Mouse (Mus musculus): ENCODE data around the gene Acot2. TPM values are rescaled to one million over a fixed set of nuclear protein-coding genes. Genes with fewer than 3 reads are reported as not detected.

Acot2 gene
- polyA plus RNA-seq, 1 experiment, result 9.2 TPM

DNA sequence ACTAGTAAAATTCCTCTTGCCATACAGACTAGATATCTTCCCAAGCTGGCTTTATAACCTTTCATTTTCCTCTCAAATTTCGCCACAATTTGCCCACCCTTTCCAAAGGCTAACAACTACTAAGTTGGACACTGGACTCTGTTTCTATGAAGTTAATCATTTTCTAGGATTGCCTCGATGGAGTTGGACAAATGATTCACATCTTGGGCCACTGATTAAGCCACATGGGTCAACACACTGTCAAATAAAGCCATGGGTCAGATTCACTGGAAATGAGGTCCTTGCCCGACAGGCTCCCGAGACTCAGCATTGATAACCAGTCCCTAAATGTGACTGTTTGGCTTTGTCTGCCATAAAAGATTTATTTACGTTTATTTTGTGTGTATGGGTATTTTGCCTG, 54.6 kb downstream of the Acot2 start:
- TF ChIP-seq POLR2A (IDR thresholded peaks at IDR 0.05; ENCODE audit: low read depth, low read length) (no peak), CTCF (IDR thresholded peaks at IDR 0.05; ENCODE audit: extremely low read depth, insufficient read depth, insufficient read length, insufficient replicate concordance) (no peak)
- H3K4me3 ChIP-seq (ENCODE audit: extremely low read depth, insufficient read depth, insufficient read length), result no peak overlapping the region
- 90% methylated on average over 5 of the region's 5 CpGs for WGBS
- H3K27me3 ChIP-seq (ENCODE audit: control insufficient read depth, insufficient read depth, low read length), result no peaks in the 10 kb centered on the region
- H3K27ac ChIP-seq (ENCODE audit: insufficient read depth, low read length), result no peak overlapping the region
- no peaks in the 10 kb centered on the region; the same call in 1 of the 2 replicates for H3K4me1 ChIP-seq (ENCODE audit: control insufficient read depth, insufficient read depth, insufficient read length)
- DNase-seq (ENCODE audit: low read depth in 1 of 2, low spot score in 2 of 2), result no peak
- no peaks in the 10 kb centered on the region for H3K36me3 ChIP-seq (ENCODE audit: control insufficient read depth, insufficient read depth, low read length)

Other genes starting within 250 kb of the Acot2 start
- 1.5 and 1.9 TPM in 2 replicates for gene Papln, start 224.2 kb upstream of the Acot2 start, polyA plus RNA-seq (2012; rRNA removed)
- gene Numb, start 65.9 kb upstream of the Acot2 start, polyA plus RNA-seq (2012; rRNA removed), result 24.5 and 32.8 TPM in 2 replicates
- gene Riox1, start 37.3 kb upstream of the Acot2 start, polyA plus RNA-seq (2012; rRNA removed), result 12.5 and 21.6 TPM in 2 replicates
- gene Heatr4, start 3.0 kb upstream of the Acot2 start, polyA plus RNA-seq (2012; rRNA removed), result not detected in 2 replicates
- gene Acot1, start 21.6 kb downstream of the Acot2 start, polyA plus RNA-seq (2012; rRNA removed), result 2.2 and 2.8 TPM in 2 replicates
- 0.36 and 0.79 TPM in 2 replicates for gene Acot4, start 50.5 kb downstream of the Acot2 start, polyA plus RNA-seq (2012; rRNA removed)
- gene Gm49366, start 51.1 kb downstream of the Acot2 start, polyA plus RNA-seq (2012; rRNA removed), result not detected in 2 replicates
- gene Acot3, start 64.3 kb downstream of the Acot2 start, polyA plus RNA-seq (2012; rRNA removed), result not detected in 2 replicates
- gene Acot5, start 81.5 kb downstream of the Acot2 start, polyA plus RNA-seq (2012; rRNA removed), result not detected in 2 replicates
- gene Acot6, start 112.8 kb downstream of the Acot2 start, polyA plus RNA-seq (2012; rRNA removed), result 0.57 and 0.88 TPM in 2 replicates
- gene Dnal1, start 126.5 kb downstream of the Acot2 start, polyA plus RNA-seq (2012; rRNA removed), result 0.49 and 0.88 TPM in 2 replicates
- 0.21 and 0.40 TPM in 2 replicates for gene Pnma1, start 160.6 kb downstream of the Acot2 start, polyA plus RNA-seq (2012; rRNA removed)
- gene Elmsan1, start 231.0 kb downstream of the Acot2 start, polyA plus RNA-seq (2012; rRNA removed), result 30.6 and 36.4 TPM in 2 replicates

All from spleen, adult 2 months (tissue).